Mouse (Mus musculus) limb, embryonic 11.5 days (tissue): Measurements from ENCODE around the gene Gpr135. TPM values are rescaled to one million over a fixed set of nuclear protein-coding genes. Genes with fewer than 3 reads are reported as not detected.

Source experiments
- ATAC-seq: fragments of 200-750 bp; cut with Nextera tagmentation; 2 replicates; pipeline ENCODE4 v1.8.0; 2017; ENCODE audit warnings: low read depth; ENCODE audit not compliant: insufficient number of reproducible peaks, low FRiP score, low TSS enrichment
- DNase-seq: peaks from one replicate; pipeline ENCODE4 v3.0.0-alpha.2; 2015; ENCODE audit warnings: low spot score
- H3K27ac ChIP-seq: fragments of 300-500 bp; sonication (generic); replicated peaks from 2 replicates; pipeline ENCODE4 v1.5.1; 2014; ENCODE audit warnings: low read depth, mild to moderate bottlenecking, low read length
- H3K27me3 ChIP-seq: fragments of 300-500 bp; sonication (generic); 2 replicates; pipeline ENCODE4 v1.6.1; 2014; ENCODE audit warnings: mild to moderate bottlenecking, low read length, mixed read lengths; ENCODE audit not compliant: control insufficient read depth, insufficient read depth
- H3K36me3 ChIP-seq: fragments of 300-500 bp; sonication (generic); 2 replicates; pipeline ENCODE4 v1.6.1; 2014; ENCODE audit warnings: mild to moderate bottlenecking, low read length, moderate library complexity, mixed read lengths; ENCODE audit not compliant: control insufficient read depth, insufficient read depth
- H3K4me1 ChIP-seq: fragments of 300-500 bp; sonication (generic); 2 replicates; pipeline ENCODE4 v1.6.1; 2014; ENCODE audit warnings: low read length, mixed read lengths; ENCODE audit not compliant: control insufficient read depth, insufficient read depth
- H3K4me2 ChIP-seq: fragments of 300-500 bp; sonication (generic); 2 replicates; pipeline ENCODE4 v1.6.1; 2014; ENCODE audit warnings: low read depth, mild to moderate bottlenecking, moderate library complexity; ENCODE audit not compliant: severe bottlenecking
- H3K4me3 ChIP-seq: fragments of 300-500 bp; sonication (generic); 2 replicates; pipeline ENCODE4 v1.5.1; 2014; ENCODE audit warnings: low read depth, low read length
- H3K9ac ChIP-seq: fragments of 300-500 bp; sonication (generic); 2 replicates; pipeline ENCODE4 v1.6.1; 2014; ENCODE audit warnings: mild to moderate bottlenecking, low read length
- H3K9me3 ChIP-seq: fragments of 300-500 bp; sonication (generic); 2 replicates; pipeline ENCODE4 v1.6.1; 2016; ENCODE audit warnings: low read length; ENCODE audit not compliant: control insufficient read depth
- WGBS: fragments of 180-500 bp; shearing (Covaris S2); extraction: QIAGEN DNeasy Blood & Tissue Kit; methylation state at CpG from one replicate; pipeline ENCODE4 v1.1.7; 2014; 5-methylcytosine and 5-hydroxymethylcytosine counted together
- polyA plus RNA-seq: library from polyadenylated mRNA; unstranded; fragments of >200 nt; fragmentation: Nextera tagmentation; extraction: Ambion mirVana; gene quantifications from 2 replicates; pipeline ENCODE4 v1.2.1, GENCODE M21; 2014

Gpr135 gene
- polyA plus RNA-seq, 1 experiment from 2014 or later: 0.47 TPM

- Histone ChIP-seq H3K9ac (no peak overlapping the region), H3K4me3 (no peak overlapping the region), H3K27me3 (no peaks in the 10 kb centered on the region), H3K4me2 (no peak overlapping the region), H3K9me3 (no peaks in the 10 kb centered on the region), H3K27ac (no peak overlapping the region), H3K4me1 (no peaks in the 10 kb centered on the region), H3K36me3 (no peaks in the 10 kb centered on the region)
- WGBS: 88% methylated on average over 8 of the region's 8 CpGs
- DNase-seq (no peak), ATAC-seq (no peak)
These were observed 31.4 kb downstream of the Gpr135 start for GRCm38 (mm10) chr12:72039501-72039900.

GRCm38 (mm10) chr12:72038866-72039265 lies 32.1 kb downstream of the Gpr135 start:
- Histone ChIP-seq H3K9ac (no peak overlapping the region), H3K4me3 (no peak overlapping the region), H3K27ac (no peak overlapping the region), H3K4me2 (no peak overlapping the region), H3K27me3 (no peaks in the 10 kb centered on the region), H3K36me3 (no peaks in the 10 kb centered on the region), H3K4me1 (no peaks in the 10 kb centered on the region), H3K9me3 (no peaks in the 10 kb centered on the region)
- ATAC-seq (no peak), DNase-seq (no peak)
- WGBS: 80% methylated on average over 2 of the region's 2 CpGs

GRCm38 (mm10) chr12:72037049-72037448 lies 33.9 kb downstream of the Gpr135 start:
- H3K36me3 ChIP-seq: no peaks in the 10 kb centered on the region
- H3K9ac ChIP-seq: no peak overlapping the region
- no peak overlapping the region for H3K27ac ChIP-seq
- no peaks in the 10 kb centered on the region for H3K27me3 ChIP-seq
- H3K4me1 ChIP-seq: no peaks in the 10 kb centered on the region
- DNase-seq (no peak), ATAC-seq (no peak)
- no peaks in the 10 kb centered on the region for H3K9me3 ChIP-seq
- no peak overlapping the region for H3K4me2 ChIP-seq
- H3K4me3 ChIP-seq: no peak overlapping the region
- 87% methylated on average over 6 of the region's 6 CpGs for WGBS

- no peak for ATAC-seq
- no peak for DNase-seq
- 73% methylated on average over 9 of the region's 9 CpGs for WGBS
- H3K4me1 ChIP-seq: no peaks in the 10 kb centered on the region
- no peak overlapping the region for H3K4me3 ChIP-seq
- no peaks in the 10 kb centered on the region for H3K36me3 ChIP-seq
- H3K27me3 ChIP-seq: no peaks in the 10 kb centered on the region
- H3K4me2 ChIP-seq: no peak overlapping the region
- no peaks in the 10 kb centered on the region for H3K9me3 ChIP-seq
- H3K9ac ChIP-seq: no peak overlapping the region
- H3K27ac ChIP-seq: no peak overlapping the region
These were observed 34.7 kb downstream of the Gpr135 start for GRCm38 (mm10) chr12:72036097-72036661.

DNA sequence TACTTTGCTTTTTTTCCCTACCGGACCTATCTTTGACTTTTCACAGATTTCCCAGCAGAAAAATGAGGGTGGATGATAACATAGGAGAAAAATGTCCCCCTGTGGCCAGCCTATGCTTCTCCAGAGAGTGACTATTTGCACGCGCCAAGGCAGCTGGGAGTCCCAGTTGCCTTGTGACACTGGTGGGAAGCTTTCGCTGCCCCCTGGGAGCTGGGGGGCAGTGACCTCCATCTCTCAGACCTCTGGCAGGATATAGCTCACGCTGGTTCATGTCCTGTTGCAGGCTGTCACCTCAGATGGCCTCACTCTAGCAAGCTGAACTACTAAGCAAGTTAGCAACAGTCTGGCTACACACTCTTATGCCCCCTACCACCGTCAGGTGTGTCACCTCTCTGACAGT lies 39.1 kb downstream of the Gpr135 start:
- H3K9ac ChIP-seq: no peak overlapping the region
- no peaks in the 10 kb centered on the region for H3K36me3 ChIP-seq
- H3K4me1 ChIP-seq: no peaks in the 10 kb centered on the region
- no peaks in the 10 kb centered on the region for H3K9me3 ChIP-seq
- no peak for ATAC-seq
- H3K4me3 ChIP-seq: no peak overlapping the region
- H3K27me3 ChIP-seq: no peaks in the 10 kb centered on the region
- no peak overlapping the region for H3K4me2 ChIP-seq
- 87% methylated on average over 6 of the region's 6 CpGs for WGBS
- DNase-seq: no peak
- no peak overlapping the region for H3K27ac ChIP-seq

DNA sequence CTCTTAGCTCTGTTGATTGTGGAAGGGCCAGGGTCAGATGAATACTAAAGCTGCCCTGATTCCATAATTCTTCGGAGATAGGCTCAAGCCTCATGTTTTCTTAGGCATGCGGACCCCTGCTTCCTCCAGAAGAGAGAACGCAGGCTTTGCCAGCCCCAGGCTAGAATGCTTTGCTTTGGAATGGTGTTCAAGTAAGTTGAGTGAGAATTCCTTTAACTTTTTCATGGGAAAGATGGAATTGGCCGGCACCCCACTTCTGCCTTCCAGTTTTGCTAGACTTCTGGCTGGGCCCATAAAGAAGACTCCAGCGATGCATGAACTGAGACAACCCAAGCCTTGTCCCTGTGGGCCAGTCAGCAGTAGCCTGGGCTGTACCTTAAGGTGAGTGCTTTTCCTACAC lies 39.8 kb downstream of the Gpr135 start:
- Histone ChIP-seq H3K4me2 (no peak overlapping the region), H3K27ac (no peak overlapping the region), H3K9ac (no peak overlapping the region), H3K9me3 (no peaks in the 10 kb centered on the region), H3K4me1 (no peaks in the 10 kb centered on the region), H3K4me3 (no peak overlapping the region), H3K27me3 (no peaks in the 10 kb centered on the region), H3K36me3 (no peaks in the 10 kb centered on the region)
- WGBS: 89% methylated on average over 5 of the region's 5 CpGs
- DNase-seq (no peak), ATAC-seq (no peak)

DNA sequence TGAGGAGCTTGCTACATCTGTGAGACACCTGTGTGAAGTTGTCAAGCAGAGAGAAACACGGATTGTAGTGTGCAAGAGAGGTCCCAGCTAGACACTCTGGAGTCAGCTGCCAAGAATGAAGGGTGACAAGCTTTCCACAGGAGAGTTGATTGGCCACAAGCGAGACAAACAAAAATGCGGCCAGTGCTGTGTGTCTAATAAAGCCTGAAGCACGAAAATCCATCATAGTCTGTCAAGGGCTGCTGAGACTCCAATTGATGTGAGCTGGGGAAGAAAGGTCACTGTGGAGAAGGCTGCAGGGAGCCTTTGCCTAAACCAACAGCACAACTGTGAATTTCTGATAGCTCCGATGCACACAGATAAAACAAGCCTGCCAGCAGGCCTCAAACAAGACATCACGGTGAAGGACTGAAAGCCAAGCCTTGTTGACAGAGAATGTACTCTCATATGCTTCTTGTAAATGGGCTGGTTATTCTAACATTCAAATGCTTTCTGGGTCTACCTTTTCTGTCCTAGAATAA lies 45.6 kb downstream of the Gpr135 start:
- no peaks in the 10 kb centered on the region for H3K36me3 ChIP-seq
- no peak overlapping the region for H3K27ac ChIP-seq
- 74% methylated on average over 6 of the region's 6 CpGs for WGBS
- no peak overlapping the region for H3K9ac ChIP-seq
- H3K9me3 ChIP-seq: no peaks in the 10 kb centered on the region
- H3K27me3 ChIP-seq: no peaks in the 10 kb centered on the region
- H3K4me3 ChIP-seq: no peak overlapping the region
- ATAC-seq: no peak
- no peaks in the 10 kb centered on the region; the same call in 1 of the 2 replicates for H3K4me1 ChIP-seq
- DNase-seq: no peak
- no peak overlapping the region for H3K4me2 ChIP-seq

GRCm38 (mm10) chr12:72023572-72023971 lies 47.4 kb downstream of the Gpr135 start:
- H3K27ac ChIP-seq: no peak overlapping the region
- H3K4me3 ChIP-seq: no peak overlapping the region
- H3K9ac ChIP-seq: no peak overlapping the region
- no peaks in the 10 kb centered on the region for H3K27me3 ChIP-seq
- H3K9me3 ChIP-seq: no peaks in the 10 kb centered on the region
- H3K4me2 ChIP-seq: no peak overlapping the region
- no peaks in the 10 kb centered on the region; the same call in 1 of the 2 replicates for H3K4me1 ChIP-seq
- no peak for ATAC-seq
- H3K36me3 ChIP-seq: no peaks in the 10 kb centered on the region
- DNase-seq: no peak
- 92% methylated on average over 5 of the region's 5 CpGs for WGBS

- no peak overlapping the region for H3K4me2 ChIP-seq
- H3K27ac ChIP-seq: no peak overlapping the region
- no peak for ATAC-seq
- H3K4me1 ChIP-seq: no peaks in the 10 kb centered on the region; the same call in 1 of the 2 replicates
- no peak overlapping the region for H3K9ac ChIP-seq
- no peaks in the 10 kb centered on the region for H3K36me3 ChIP-seq
- no peak for DNase-seq
- no peaks in the 10 kb centered on the region for H3K27me3 ChIP-seq
- no peak overlapping the region for H3K4me3 ChIP-seq
- no peaks in the 10 kb centered on the region for H3K9me3 ChIP-seq
- 95% methylated on average over 3 of the region's 3 CpGs for WGBS
These were observed 48.1 kb downstream of the Gpr135 start for GRCm38 (mm10) chr12:72022790-72023189.
